Comparison of ENCODE assay signal across 9 mouse cellular contexts in the genomic region with DNA sequence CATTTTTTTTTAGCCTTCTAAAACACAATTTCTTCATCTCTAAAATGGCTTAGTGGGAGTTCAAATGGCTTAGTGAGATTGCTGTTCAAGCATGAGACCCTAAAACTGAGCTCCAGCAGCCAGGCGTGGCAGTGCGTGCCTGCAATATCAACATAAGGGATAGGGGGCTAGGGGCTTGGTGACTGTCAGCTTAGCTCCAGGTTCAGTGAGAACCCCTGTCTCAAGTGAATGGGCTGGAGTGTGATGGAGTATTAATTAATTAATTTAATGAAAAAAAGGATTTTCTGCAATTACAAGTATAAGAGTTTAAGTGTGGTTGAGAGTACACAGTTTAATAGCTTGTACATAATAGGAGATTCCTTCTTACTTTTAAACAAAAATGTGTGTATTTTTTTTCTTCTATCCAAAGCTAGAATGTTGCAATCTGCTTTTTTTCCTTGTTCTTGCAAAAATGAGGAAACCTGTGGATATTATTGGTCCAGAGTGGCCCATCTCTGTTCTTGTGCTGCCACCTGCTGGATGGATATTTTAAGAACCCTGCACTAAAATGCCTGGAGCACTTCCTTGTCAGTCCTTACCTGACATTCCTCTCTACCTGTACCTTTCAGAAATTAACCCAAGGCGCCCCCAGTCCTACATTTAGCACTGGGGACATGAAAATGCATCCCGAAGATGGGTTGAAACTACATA. TPM values are rescaled to one million over a fixed set of nuclear protein-coding genes. Genes with fewer than 3 reads are reported as not detected.
DNase-seq lines count a peak whose midpoint lies in the region; ATAC-seq and TF ChIP-seq lines count a peak whose summit lies in the region.
"Had no signal": no experiment of that assay in that cellular context is flagged by ENCODE, and none has a peak within 500 bp of the region (broad histone marks: within the 10 kb centered on the region; RNA-seq: fewer than 3 reads in every experiment).

No protein-coding gene starts in this region.

- TF ChIP-seq CTCF in liver, adult 2 months (IDR thresholded peaks at IDR 0.05; ENCODE audit: low read depth, low read length) = no peak

- no peaks in the 10 kb centered on the region for H3K79me2 ChIP-seq in liver, adult 2 months (ENCODE audit: control insufficient read depth, insufficient read depth, low read length)

- H3K27ac ChIP-seq in liver, adult 2 months (replicated peaks; ENCODE audit: insufficient read depth, low read depth, low read length) = no peak overlapping the region
- no peak overlapping the region for H3K27ac ChIP-seq in liver, embryonic 11.5 days (ENCODE audit: low read depth, low read length)
- H3K27ac ChIP-seq in forebrain, embryonic 14.5 days (ENCODE audit: low read depth, low read length) = no peak overlapping the region
- no peak overlapping the region for H3K27ac ChIP-seq in intestine, embryonic 16.5 days (ENCODE audit: low read length)
- H3K27ac ChIP-seq: neural tube, embryonic 12.5 days had no signal

- H3K4me3 ChIP-seq in liver, adult 2 months (ENCODE audit: insufficient read depth, low read depth, low read length) = no peak overlapping the region
- H3K4me3 ChIP-seq in liver, embryonic 11.5 days (ENCODE audit: low read depth, low read length) = no peak overlapping the region
- no peak overlapping the region for H3K4me3 ChIP-seq in forebrain, embryonic 14.5 days (ENCODE audit: low read depth, low read length)
- H3K4me3 ChIP-seq in intestine, embryonic 16.5 days (ENCODE audit: low read length) = no peak overlapping the region
- H3K4me3 ChIP-seq: neural tube, embryonic 12.5 days had no signal

- intact Hi-C loops in left cerebral cortex, postnatal 36 days (cut with DNase I) = loop anchor here (2.0 to 5.0 kb wide), 4 partner anchors 187 to 787 kb away; no protein-coding TSS in a partner anchor

- H3K9me3 ChIP-seq in liver, embryonic 11.5 days (ENCODE audit: control insufficient read depth, low read length) = no peaks in the 10 kb centered on the region
- no peaks in the 10 kb centered on the region for H3K9me3 ChIP-seq in forebrain, embryonic 14.5 days (replicated peaks; ENCODE audit: control insufficient read depth, low read length)
- H3K9me3 ChIP-seq in intestine, embryonic 16.5 days (ENCODE audit: control insufficient read depth, low read length) = no peaks in the 10 kb centered on the region
- H3K9me3 ChIP-seq: neural tube, embryonic 12.5 days had no signal

- H3K36me3 ChIP-seq in liver, adult 2 months (ENCODE audit: control insufficient read depth, insufficient read depth, low read length) = no peaks in the 10 kb centered on the region
- no peaks in the 10 kb centered on the region for H3K36me3 ChIP-seq in liver, embryonic 11.5 days (ENCODE audit: control insufficient read depth, insufficient read depth, low read length)
- no peaks in the 10 kb centered on the region for H3K36me3 ChIP-seq in forebrain, embryonic 14.5 days (ENCODE audit: control insufficient read depth, insufficient read depth, low read length)
- H3K36me3 ChIP-seq in intestine, embryonic 16.5 days (ENCODE audit: control insufficient read depth, insufficient read depth, low read length) = no peaks in the 10 kb centered on the region
- H3K36me3 ChIP-seq: neural tube, embryonic 12.5 days had no signal

- 58% methylated on average over 4 of the region's 4 CpGs for WGBS in liver, adult 2 months
- WGBS in liver, embryonic 11.5 days = 53% methylated on average over 4 of the region's 4 CpGs
- 49% methylated on average over 4 of the region's 4 CpGs for WGBS in forebrain, embryonic 14.5 days
- WGBS in intestine, embryonic 16.5 days = 56% methylated on average over 4 of the region's 4 CpGs

- no peak overlapping the region for H3K4me2 ChIP-seq in liver, embryonic 11.5 days
- H3K4me2 ChIP-seq in forebrain, embryonic 14.5 days (ENCODE audit: low read length) = no peak overlapping the region
- H3K4me2 ChIP-seq in intestine, embryonic 16.5 days (ENCODE audit: low read depth, low read length) = no peak overlapping the region
- H3K4me2 ChIP-seq: neural tube, embryonic 12.5 days had no signal

- H3K4me1 ChIP-seq in liver, adult 2 months (ENCODE audit: control insufficient read depth, insufficient read depth, low read length) = no peaks in the 10 kb centered on the region
- no peaks in the 10 kb centered on the region for H3K4me1 ChIP-seq in liver, embryonic 11.5 days (replicated peaks; ENCODE audit: control insufficient read depth, insufficient read depth, low read length)
- H3K4me1 ChIP-seq in forebrain, embryonic 14.5 days (ENCODE audit: control insufficient read depth, insufficient read depth, low read length) = no peaks in the 10 kb centered on the region
- no peaks in the 10 kb centered on the region for H3K4me1 ChIP-seq in intestine, embryonic 16.5 days (ENCODE audit: control insufficient read depth, insufficient read depth, low read length)
- H3K4me1 ChIP-seq: neural tube, embryonic 12.5 days had no signal

- TF ChIP-seq POLR2A in liver, adult 2 months (IDR thresholded peaks at IDR 0.05; ENCODE audit: extremely low read depth, insufficient read depth, low read length) = no peak

- no peak for ATAC-seq in liver, embryonic 11.5 days (replicated peaks; ENCODE audit: low FRiP score)
- ATAC-seq in forebrain, embryonic 14.5 days = peak; percentile 61; the same call in 1 of the 2 replicates
- peak; percentile 56; the same call in 1 of the 2 replicates for ATAC-seq in intestine, embryonic 16.5 days

- no peaks in the 10 kb centered on the region for H3K27me3 ChIP-seq in liver, adult 2 months (ENCODE audit: control insufficient read depth, insufficient read depth, low read length)
- H3K27me3 ChIP-seq in liver, embryonic 11.5 days (replicated peaks; ENCODE audit: control insufficient read depth, insufficient read depth, low read length) = no peaks in the 10 kb centered on the region
- no peaks in the 10 kb centered on the region for H3K27me3 ChIP-seq in forebrain, embryonic 14.5 days (replicated peaks; ENCODE audit: control insufficient read depth, insufficient read depth, low read length)
- H3K27me3 ChIP-seq in intestine, embryonic 16.5 days (replicated peaks; ENCODE audit: control insufficient read depth, insufficient read depth, low read length) = no peaks in the 10 kb centered on the region
- H3K27me3 ChIP-seq: neural tube, embryonic 12.5 days had no signal

- no peak overlapping the region for H3K9ac ChIP-seq in liver, adult 2 months (ENCODE audit: low read depth, low read length)
- H3K9ac ChIP-seq in liver, embryonic 11.5 days (ENCODE audit: low read depth, low read length) = no peak overlapping the region
- no peak overlapping the region for H3K9ac ChIP-seq in forebrain, embryonic 14.5 days (ENCODE audit: low read length)
- H3K9ac ChIP-seq in intestine, embryonic 16.5 days (ENCODE audit: low read depth, low read length) = no peak overlapping the region
- H3K9ac ChIP-seq: neural tube, embryonic 12.5 days had no signal

- peak; percentile 40 for DNase-seq in liver, adult 2 months (ENCODE audit: extremely low read depth, low read depth, low spot score)
- no peak for DNase-seq in liver, embryonic 11.5 days (ENCODE audit: low spot score)
- peak; percentile 10 for DNase-seq in c-Kit-positive CD71-positive TER-119-positive erythroid progenitor cells, embryonic 14.5 days (ENCODE audit: low spot score)
- DNase-seq in forebrain, embryonic 14.5 days (ENCODE audit: low spot score) = peak; percentile 85
- DNase-seq in left cerebral cortex, postnatal 36 days (ENCODE audit: low spot score in 2 of 2) = peak; percentile 55 to 70
- DNase-seq in ovary, postnatal 10 days (ENCODE audit: low spot score) = peak; percentile 54
- DNase-seq in urinary bladder, adult 2 months (ENCODE audit: low spot score) = peak; percentile 31

RNA-seq across cellular contexts. Expression of a gene that starts 54.0 kb away (rescaled TPM):
- 50.9 and 56.3 TPM in 2 replicates for total RNA-seq in liver, adult 2 months (2014; rRNA removed)
- polyA plus RNA-seq in liver, adult 2 months (2012; rRNA removed) = 9.4 TPM in 2 replicates
- 55.3 and 62.7 TPM in 2 replicates for polyA plus RNA-seq in liver, embryonic 11.5 days (2014; fragmentation: Nextera tagmentation; extraction: Ambion mirVana)
- 82.0 and 93.0 TPM in 2 replicates for polyA plus RNA-seq in forebrain, embryonic 14.5 days (2014; fragmentation: Nextera tagmentation; extraction: Ambion mirVana)
- 48.7 and 50.8 TPM in 2 replicates for polyA plus RNA-seq in intestine, embryonic 16.5 days (2015; fragmentation: Nextera tagmentation; extraction: Ambion mirVana)
- total RNA-seq in left cerebral cortex, postnatal 36 days (2021) = 10 to 100 TPM; 63.3 to 67.4 TPM
- 37.2 and 45.3 TPM in 2 replicates for polyA plus RNA-seq in urinary bladder, adult 2 months (2012; rRNA removed)
